Mouse (Mus musculus) induced T-regulatory cell, adult 2 months (primary cell): Measurements from ENCODE around the gene Coq6.
"Not testable (repeated sequence)": the region's sequence is repeated elsewhere in the genome, so short reads cannot be mapped to it uniquely, and the experiment has no call there.

Experiments
- DNase-seq: peaks from one replicate; pipeline ENCODE4 v3.0.0-alpha.2; 2012; ENCODE audit warnings: low read depth

The Coq6 gene

DNA sequence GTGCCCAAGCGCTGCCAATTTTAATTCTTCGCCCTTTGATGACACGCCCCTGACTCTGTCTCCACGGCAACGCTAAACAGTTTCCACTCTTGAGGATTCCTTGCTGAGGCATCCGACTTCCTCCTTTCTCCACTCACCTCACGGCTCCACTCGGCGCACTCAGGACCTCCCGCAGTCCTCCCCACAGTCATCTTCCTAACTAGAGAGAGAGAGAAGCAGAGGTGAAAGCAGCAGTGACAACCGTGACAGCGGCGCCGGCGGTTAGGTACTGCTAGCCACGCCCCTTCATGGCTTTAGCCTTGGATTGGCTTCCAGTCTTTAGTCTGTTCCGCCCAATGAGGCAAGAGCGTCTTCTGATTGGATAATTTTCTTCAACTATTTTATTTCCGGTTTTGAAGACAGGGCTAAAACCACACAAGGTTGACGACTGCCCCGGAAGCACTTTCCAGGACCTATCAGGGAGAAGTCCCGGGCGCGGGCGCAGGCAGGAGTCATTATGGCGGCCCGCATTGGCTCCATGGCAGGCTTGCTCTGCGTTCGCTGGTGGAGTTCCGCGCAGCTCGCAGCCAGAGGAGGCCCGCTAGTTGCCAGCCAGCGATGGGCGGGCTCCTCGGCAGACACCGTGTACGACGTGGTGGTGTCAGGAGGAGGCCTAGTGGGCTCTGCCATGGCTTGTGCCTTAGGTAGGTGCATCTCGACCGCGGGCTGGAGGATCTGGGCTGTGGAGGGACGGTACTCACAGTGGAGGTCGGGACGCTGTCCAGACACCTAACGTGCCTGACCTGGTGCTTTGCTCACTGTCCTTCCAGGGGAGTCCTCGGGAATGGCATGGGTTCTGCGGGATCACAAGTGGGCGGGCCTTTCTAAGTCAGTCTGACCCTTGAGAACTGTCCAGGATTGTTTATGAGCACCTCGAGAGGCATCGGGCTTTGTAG is at the start of gene Coq6, which contains the start of gene Fam161b:
Coq6 (plus strand) TSS at position 103 of the 935 bp plus-strand sequence.
Fam161b (minus strand) TSS at position 279 of the 935 bp plus-strand sequence.
- DNase-seq = peak; percentile 99

DNA sequence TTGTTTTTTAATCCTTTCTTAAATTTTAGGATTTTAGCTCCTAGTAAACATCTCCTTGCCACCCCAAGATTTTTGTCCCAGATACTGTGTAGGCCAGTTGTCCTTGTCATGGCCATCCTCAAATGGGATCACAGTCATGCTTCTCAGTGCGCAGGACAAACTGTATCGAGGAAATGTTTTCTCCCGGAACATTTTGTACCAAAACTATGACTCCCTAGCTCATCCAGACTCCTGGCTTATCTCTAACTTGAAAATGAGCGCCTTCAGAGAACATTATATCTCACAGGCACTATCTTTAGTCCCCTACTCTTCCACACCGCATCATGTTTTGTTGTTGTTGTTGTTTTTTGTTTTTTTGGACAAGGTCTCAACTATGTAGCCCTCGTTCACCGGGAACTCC is 45.5 kb upstream of the Coq6 start:
- no peak for DNase-seq

DNA sequence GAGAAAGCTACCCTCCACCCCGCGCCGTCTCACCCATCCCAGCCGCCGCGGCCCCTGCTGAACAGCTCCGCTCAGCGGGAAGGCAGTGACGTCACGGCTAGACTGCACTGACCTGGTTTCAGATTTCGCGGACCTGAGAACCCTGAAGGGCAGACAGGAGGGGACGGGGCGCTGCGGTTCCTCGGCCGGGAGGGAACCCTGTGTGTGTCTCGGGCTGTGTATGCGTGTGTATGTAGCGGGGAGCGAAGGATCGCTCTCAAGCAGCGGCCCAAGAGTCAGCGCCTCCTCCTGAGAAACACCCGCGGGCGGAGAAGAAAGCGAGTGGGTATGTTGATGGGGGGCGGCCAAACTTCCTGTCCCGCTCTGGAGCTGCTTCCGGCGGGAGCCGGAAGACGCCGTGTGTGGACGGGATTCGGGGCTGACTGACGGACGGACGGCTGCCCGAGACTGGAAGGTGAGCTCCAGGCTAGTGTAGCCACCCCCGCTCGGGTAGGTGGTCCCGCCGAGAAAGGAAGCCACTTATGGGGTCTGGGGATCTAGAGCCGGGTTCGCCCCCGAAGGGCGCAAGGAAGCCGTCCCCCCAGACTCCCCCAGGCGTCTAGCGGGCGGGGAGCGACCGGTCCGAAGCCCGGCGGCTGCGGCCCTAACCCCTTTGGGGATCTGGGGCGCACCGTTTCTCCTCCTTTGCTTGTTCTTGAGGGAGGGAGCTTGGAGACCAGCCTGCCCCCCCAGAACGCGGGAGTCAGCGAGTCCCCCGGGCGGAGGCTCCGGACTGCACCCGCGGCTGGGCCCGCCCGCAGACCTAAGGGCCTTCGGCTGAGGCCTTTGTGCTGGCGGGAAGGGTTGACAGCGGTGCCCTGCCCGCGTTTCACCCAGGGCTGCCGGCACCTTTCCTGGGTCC is 44.5 kb upstream of the Coq6 start, which contains the start of gene Zfp410:
Zfp410 (plus strand) TSS at position 132 of the 901 bp plus-strand sequence.
- peak; percentile 82 for DNase-seq

DNA sequence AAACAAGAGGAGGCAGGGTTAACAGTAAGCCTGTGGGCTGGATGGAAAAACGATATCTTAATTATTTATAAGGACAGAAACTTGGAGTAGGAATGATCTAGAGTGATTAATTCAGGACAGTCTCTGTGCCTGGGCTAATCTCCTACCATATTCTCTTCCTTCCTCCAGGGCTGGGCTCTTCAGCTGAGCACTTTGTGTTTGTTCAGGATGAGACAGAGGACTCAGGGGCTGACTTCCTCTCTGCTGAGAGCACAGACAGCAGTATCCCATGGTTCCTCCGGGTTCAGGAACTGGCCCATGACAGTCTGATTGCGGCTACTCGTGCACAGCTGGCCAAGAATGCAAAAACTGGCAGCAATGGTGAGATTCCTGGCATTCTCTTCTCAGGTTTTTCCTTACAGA is 34.3 kb upstream of the Coq6 start:
- no peak for DNase-seq

DNA sequence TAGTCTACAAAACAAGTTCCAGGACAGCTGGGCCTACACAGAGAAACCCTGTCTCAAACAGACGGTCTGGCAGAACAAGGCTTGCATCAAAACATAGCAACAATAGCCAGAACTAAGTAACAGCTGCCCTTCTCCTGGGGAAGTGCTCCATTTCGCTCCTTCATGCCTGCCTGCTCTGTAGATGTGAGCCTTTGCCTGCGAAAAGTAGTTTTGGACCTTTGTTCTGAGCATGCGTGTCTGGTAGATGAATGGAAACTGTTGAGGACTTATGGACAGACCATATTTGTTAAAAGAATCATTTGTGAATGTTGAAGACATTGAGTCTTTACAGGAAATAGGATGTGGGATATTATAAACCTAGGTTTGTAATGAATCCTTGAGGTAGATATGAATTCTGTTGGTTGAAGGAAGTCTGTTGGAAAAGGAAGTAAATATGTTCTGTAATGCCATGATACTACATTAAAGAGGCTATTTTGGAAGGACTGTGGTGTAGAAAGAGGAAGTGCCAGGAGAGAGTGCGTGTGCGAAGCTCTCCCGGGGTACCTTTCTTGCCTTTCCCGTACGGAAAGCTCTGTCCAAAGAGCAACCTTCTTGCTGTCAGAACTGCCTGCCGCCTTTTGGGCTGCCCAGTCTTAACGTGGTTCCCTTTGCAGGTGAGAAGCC is 24.4 kb upstream of the Coq6 start:
- no peak for DNase-seq

DNA sequence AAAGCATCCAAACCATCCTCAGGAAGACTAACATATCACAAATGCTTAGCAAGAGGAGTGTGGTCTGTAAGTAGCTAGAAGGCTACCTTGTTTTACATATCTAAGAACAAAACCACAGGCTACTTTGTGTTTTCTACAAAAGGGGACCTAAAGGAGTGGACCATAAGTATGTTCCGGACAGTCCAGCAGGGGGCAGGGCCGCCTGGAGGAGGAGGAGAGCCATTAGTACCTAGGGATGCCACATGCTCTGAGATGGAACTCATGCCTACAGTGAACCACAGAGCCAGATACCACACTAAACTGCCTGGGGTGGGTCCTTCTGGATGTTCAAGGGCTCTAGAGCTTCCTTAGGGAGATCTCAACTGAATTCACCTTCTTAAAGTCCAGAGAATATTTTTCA is 14.3 kb upstream of the Coq6 start:
- DNase-seq = peak; percentile 35

DNA sequence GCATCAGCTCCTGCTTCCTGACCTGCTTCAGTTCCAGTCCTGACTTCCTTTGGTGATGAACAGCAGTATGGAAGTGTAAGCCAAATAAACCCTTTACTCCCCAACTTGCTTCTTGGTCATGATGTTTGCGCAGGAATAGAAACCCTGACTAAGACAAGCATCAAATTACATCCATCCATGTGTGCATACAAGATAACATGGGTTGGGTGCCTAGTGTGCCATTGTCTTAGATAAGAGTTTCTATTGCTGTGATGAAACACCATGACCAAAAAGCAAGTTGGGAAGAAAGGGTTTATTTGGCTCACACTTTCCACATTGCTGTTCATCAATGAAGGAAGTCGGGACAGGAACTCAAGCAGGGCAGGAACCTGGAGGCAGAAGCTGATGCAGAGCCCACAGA is 2.8 kb upstream of the Coq6 start:
- not testable (repeated sequence) for DNase-seq

DNA sequence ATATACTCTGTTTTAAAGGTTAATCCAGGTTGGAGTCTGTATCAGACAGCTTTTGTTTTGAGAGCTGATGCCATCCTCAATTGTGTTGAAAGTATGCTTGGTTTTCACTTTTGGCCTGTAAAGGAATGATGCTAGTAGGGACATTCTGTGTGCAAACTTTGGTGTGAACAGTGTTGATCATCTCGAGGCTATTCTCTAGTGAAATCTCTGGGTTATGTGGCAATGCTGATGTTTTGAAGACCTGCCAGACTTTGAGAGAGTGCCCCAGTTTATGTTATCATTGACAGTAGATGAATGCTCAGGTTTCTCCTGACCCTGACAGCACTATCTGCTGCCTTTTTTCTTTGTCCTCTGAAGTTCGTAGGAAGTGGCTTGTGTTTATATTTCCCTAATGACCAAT is 1.4 kb downstream of the Coq6 start:
- no peak for DNase-seq

DNA sequence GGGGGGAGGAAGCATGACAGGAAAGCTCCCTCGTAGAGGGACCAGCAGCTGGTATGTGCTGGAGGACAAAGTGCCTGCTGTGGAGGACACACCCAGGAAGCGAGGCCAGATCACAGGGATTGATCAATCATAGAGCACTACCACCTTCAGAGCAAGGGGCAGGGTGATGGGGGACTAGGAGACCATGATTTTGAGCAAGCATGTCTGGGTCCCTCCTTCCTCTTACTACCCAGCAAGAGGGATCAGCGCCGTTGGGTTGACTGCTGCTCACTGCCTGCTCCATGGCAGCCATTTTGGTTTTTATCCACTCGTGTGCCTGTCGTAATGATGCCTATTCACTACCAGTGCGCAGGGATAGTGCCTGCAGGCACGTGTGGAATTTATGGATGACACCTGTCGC is 2.8 kb downstream of the Coq6 start:
- DNase-seq = no peak

DNA sequence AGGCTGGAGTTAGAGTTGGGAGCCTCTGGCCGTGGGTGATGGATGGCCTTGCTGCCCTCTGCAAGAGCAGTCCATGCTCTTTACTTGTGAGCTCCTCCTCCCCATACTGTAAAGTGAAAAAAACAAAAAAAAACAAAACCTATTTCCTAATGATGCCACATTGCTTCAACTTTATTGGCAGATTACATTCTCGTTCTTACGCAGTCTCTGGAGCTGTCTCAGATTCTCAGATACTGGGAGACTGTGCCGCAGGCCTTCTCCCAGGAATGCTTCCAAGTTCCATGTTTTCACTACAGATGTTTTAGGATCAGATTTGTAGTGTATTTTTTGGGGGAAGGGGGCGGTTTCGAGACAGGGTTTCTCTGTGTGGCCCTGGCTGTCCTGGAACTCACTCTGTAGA is 3.7 kb downstream of the Coq6 start:
- DNase-seq = no peak

DNA sequence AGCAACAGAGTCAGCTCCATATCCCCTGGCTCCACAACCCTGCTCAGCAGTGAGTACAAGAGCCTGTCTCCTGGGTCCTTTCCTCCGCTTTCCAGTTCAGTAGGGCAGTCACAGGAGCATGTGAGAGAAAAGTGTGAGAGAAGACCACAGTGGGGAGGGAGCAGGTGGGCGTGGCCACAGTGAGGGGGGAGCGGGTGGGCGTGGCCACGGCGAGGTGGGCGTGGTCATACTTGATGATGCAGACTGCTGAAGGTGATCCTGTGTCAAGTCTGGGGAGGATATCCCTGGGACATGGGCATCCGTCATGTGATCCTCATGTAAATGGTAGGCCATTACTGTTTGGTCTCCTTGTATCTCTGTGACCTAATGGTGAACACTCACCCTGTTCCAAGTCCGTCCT is 5.5 kb downstream of the Coq6 start:
- peak; percentile 28 for DNase-seq

DNA sequence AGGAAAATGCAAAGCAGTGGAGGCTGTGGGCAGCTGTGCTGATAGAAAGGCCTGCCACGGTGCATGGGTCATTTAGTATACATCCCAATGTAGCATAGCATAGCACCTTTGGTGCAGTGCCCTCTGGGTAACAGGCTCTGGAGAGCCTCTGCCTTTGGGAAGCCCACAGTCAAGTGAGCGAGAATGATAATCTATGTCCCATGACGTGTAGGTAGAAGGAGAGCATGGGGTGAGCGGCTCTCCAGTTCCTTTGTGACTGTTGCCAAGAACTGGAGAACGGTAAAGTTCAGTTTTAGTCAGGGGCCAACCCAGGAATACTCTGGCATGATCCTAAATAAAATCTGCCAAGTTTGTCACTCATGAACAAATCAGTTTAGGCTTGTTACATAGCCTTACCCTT is 10.2 kb downstream of the Coq6 start:
- no peak for DNase-seq

DNA sequence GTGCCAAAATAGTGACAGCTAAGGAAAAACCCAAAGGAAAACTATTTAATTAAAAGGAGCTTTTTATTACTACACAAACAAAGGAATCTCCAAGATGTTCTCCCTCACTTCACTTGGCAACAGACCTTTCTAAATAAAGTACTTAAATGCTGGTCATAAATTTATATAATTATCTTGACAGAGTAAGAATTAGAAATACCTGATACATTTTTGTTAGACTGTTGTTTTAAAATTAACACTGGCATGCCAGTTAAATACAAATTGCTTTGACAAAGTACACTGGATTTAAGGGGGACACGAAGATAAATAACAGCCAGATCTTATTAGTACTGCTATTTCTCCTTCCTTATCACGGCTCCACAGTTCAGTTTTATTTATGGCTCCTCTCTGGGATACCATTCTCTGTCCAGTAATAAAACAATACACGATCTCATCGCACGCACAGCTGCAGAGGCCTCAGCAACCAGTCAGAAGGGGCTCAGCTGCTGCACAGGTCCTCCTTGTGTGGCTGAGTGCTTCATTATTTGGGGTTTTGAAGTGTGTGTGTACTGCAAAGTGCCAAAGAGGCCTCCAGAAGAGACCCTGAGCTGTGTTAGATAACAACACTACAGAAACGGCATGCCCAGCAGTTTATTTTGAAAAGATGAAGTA is 12.5 kb downstream of the Coq6 start:
- no peak for DNase-seq

DNA sequence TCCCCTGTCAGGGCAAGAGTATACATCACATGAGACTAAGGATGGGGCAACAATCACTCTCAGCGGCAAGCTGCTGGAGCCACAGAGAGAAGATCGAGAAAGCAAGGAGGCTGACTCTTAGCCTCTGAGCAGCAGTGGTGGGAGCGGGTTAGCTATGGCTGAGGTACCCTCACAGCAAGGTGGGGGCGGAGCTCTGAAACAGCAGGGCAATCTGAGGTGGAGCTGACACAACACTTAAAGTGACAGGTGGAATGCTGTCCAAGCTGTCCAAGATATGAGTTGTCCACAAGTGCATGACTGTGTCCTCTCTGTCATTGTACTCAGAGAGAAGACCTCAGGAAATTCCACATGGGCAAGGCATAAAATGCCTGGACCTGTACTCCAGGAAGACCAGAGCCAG is 20.9 kb downstream of the Coq6 start:
- DNase-seq = no peak

DNA sequence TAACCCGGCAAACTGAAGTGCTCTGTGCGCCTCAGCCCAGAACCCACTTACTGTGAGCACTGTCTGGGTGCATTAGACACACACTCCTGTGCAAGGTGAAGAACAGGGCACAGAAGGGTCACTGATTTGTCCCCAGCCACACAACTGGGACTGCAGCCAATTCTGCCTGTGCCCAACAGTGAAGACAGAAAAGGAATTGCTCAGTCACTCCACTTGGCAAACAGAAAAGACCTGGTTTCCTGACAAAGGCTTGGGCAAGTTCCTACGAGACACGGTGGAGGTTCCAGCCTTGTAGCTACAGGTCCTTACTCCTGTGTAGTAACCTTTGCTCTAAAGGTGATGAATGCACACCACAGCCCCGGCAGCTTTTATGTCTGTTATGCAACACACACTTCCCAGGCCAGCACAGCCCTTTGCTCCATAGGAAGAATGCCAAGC is 23.2 kb downstream of the Coq6 start:
- DNase-seq = no peak

DNA sequence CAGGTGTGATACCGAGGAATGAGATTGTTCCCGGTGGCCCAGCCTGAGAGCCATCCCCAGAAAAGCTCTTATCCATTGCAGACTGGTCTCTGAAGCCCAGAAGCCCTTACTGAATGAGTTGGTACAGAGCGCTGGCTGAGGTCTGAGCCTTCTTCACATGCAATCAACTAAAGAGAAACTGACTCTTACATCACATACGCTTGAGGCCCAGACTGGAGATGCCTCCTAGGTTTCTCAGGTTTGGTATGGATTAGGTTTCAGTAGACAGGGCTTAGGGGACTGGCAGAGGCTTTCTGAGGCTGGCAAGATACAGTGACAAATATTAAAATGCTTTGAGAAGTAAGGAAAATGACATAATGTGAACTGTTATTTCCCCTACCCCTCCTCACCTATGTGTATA is 24.0 kb downstream of the Coq6 start:
- no peak for DNase-seq

DNA sequence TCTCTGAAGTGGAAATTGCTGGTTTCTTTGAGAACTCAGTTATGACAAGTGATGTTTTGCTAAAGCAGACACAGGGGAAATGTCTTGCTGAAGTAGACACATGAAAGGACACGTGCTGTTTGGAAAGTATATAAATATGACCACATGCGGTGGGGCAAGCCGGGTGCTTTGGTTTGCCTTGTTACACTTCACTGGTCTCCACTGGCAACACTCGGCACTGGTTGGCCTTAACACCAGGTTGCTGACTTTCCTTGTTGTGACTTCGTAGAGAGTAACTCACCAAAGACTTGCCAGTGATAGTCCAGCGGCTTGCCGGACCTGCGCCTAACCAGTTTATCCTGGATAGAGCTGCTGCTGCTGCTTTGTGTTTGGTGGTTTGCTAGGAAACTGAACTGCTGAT is 26.6 kb downstream of the Coq6 start:
- DNase-seq = no peak

DNA sequence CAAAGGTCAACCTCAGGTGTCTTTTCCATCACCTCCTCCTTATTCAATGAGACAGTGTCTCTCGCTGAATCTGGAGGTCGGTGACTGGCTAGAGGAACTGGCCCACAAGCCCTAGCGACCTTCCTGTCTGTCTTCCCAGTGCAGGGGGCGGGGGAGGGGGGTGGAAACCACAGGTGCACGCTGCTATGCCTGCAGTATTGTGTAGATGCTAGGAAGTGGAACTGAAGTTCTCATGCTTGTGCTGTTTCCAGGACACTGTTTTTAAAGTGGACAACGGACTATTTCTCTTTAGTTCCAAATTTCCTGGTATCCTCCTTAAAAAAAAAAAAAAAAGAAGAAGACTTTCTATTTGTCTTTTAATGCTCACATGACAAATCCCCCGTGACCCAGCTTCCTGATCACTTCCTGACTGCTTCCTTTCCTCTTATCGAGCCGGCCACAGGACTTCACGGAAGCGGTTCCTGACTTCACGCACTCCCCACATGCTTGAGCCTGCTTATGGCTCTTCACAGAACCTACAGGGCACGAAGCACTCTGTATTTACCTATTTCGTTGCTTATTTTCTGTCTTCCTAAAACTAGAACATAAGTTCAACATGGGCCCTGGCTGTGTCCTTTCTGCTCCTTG is 27.4 kb downstream of the Coq6 start:
- peak; percentile 34 for DNase-seq

DNA sequence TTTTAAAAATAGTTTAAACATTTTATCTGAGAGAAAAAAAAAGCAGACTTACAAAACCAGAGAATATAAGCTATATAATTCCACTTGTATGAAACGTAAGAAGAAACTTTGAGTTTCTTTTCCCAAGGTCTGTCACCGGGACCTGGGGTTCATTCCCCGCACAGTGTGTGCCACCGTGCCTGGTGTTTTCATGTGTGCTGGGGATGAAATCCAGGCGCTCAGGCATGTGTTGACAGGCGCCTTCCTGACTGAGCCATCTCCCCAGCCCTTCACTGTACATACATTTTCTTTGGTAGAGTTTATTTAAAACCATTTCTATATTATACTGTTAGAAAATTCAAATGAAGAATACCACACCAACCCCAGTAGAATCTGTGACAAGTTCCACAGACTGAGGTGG is 28.9 kb downstream of the Coq6 start:
- no peak for DNase-seq

DNA sequence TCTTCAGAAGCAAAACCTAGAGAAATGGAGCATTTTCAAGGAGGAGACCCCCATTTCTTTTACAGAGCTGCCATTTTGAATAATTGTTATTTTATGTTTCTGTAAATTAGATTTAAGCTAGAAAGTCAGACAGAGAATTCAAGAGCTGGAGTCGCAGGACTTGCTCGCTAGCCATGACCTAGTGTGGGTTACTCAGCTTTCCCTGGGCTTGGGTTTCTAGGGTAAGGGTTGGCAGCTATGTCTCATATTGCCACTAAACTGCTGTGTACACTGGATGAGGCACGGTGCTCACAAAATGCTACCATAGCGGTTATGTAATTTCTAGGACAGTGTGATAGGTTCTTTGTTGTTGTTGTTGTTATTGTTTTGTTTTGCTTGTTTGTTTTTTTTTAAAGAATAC is 31.2 kb downstream of the Coq6 start:
- no peak for DNase-seq

DNA sequence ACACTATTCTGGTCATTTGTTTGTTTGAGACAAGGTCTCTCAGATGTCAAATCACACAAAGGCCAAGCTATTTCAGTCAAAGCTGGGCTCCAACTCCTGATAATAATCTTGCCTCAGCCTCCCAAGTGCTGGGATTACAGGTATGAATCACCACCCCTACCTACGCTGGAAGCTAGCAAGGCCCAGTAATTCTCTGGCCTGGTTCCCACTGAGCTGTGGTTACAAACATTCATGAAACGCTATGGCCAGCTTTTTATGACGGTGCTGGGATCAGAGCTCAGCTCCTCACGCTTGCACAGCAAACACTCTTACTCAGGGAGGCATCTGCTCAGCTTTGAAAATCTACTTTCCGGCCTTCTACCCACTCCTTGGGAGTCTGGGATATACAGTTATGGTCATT is 32.4 kb downstream of the Coq6 start:
- no peak for DNase-seq
